Mouse (Mus musculus): ENCODE data around the gene Gadd45g.

DNA sequence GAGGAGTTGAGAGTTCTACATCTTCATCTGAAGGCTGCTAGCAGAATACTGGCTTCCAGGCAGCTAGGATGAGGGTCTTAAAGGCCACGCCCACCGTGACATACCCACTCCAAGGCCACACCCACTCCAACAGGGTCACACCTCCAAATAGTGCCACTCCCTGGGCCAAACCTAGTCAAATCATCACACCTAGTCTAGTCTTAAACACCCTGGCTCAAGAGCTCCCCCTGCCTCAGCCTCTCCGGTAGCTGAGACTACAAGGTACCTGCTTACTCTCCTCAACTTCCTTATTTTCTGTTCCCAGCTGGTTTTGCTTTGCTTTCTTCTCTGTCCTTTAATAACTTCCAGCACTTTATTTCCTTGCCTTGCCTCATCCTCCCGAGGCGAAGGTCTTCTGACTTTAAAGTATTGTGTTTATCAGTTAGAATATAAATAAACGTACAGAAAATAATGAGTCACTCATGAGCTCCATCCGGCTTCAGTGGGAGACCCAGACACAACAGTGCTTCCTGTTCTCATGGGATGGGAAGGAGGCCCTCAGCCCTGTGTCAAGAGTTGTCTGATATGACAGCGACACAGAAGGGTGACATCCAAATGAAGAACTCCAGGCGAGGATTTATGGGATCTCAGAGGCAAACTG, 30.5 kb upstream of the Gadd45g start:
- TF ChIP-seq CTCF (IDR thresholded peaks at IDR 0.05; ENCODE audit: low read depth), result peak; percentile 25; the same call in 1 of the 2 replicates
- no peak for TF ChIP-seq EP300 (IDR thresholded peaks at IDR 0.05; ENCODE audit: low read depth)

All from heart, postnatal 0 days (tissue).